Mouse (Mus musculus) midbrain, embryonic 10.5 days (tissue): ENCODE measurements around the gene Ctse. TPM values are rescaled to one million over a fixed set of nuclear protein-coding genes. Genes with fewer than 3 reads are reported as not detected.
"Not testable (repeated sequence)": the region's sequence is repeated elsewhere in the genome, so short reads cannot be mapped to it uniquely, and the experiment has no call there.

Experiments used
- DNase-seq: peaks from one replicate; pipeline ENCODE4 v3.0.0-alpha.2; 2017; ENCODE audit warnings: low spot score
- H3K27ac ChIP-seq: fragments of 300-500 bp; sonication (generic); replicated peaks from 2 replicates; pipeline ENCODE4 v1.5.1; 2016; ENCODE audit warnings: mild to moderate bottlenecking
- H3K27me3 ChIP-seq: fragments of 300-500 bp; sonication (generic); 2 replicates; pipeline ENCODE4 v1.6.1; 2016; ENCODE audit warnings: low read depth, mild to moderate bottlenecking; ENCODE audit not compliant: poor library complexity, severe bottlenecking
- H3K36me3 ChIP-seq: fragments of 300-500 bp; sonication (generic); 2 replicates; pipeline ENCODE4 v1.6.1; 2016; ENCODE audit warnings: mild to moderate bottlenecking, moderate library complexity
- H3K4me1 ChIP-seq: fragments of 300-500 bp; sonication (generic); 2 replicates; pipeline ENCODE4 v1.6.1; 2016
- H3K4me3 ChIP-seq: fragments of 300-500 bp; sonication (generic); 2 replicates; pipeline ENCODE4 v1.5.1; 2016; ENCODE audit warnings: mild to moderate bottlenecking, moderate library complexity
- H3K9me3 ChIP-seq: fragments of 300-500 bp; sonication (generic); replicated peaks from 2 replicates; pipeline ENCODE4 v1.6.1; 2016; ENCODE audit warnings: mild to moderate bottlenecking
- WGBS: fragments of 180-500 bp; shearing (Covaris S2); methylation state at CpG from one replicate; pipeline ENCODE4 v1.1.7; 2016; 5-methylcytosine and 5-hydroxymethylcytosine counted together
- polyA plus RNA-seq: library from polyadenylated mRNA; unstranded; fragments of >200 nt; fragmentation: Nextera tagmentation; extraction: Ambion mirVana; gene quantifications from 2 replicates; pipeline ENCODE4 v1.2.1, GENCODE M21; 2016

The Ctse gene
- polyA plus RNA-seq, 1 experiment from 2014 or later = not detected

- Histone ChIP-seq H3K9me3 (no peaks in the 10 kb centered on the region; the same call in 1 of the 2 replicates), H3K4me1 (peaks cover 4% of the 10 kb centered on the region), H3K36me3 (no peaks in the 10 kb centered on the region), H3K27me3 (no peaks in the 10 kb centered on the region), H3K27ac (no peak overlapping the region), H3K4me3 (no peak overlapping the region)
- no peak for DNase-seq
- 82% methylated on average over 3 of the region's 3 CpGs for WGBS
Measured at GRCm38 (mm10) chr1:131624175-131624835, 13.8 kb upstream of the Ctse start.

GRCm38 (mm10) chr1:131626200-131626599, 11.9 kb upstream of the Ctse start:
- DNase-seq = no peak
- Histone ChIP-seq H3K36me3 (no peaks in the 10 kb centered on the region), H3K4me1 (no peaks in the 10 kb centered on the region), H3K4me3 (no peak overlapping the region), H3K27ac (no peak overlapping the region), H3K9me3 (no peaks in the 10 kb centered on the region), H3K27me3 (no peaks in the 10 kb centered on the region)
- 88% methylated on average over 6 of the region's 6 CpGs for WGBS

- not testable (repeated sequence) for H3K9me3 ChIP-seq, H3K27me3 ChIP-seq, H3K4me1 ChIP-seq, DNase-seq, H3K4me3 ChIP-seq, H3K36me3 ChIP-seq, H3K27ac ChIP-seq
- WGBS = 94% methylated on average over 6 of the region's 6 CpGs
Measured at GRCm38 (mm10) chr1:131632216-131632615, 5.9 kb upstream of the Ctse start.

GRCm38 (mm10) chr1:131634495-131634894, 3.6 kb upstream of the Ctse start:
- Histone ChIP-seq H3K36me3 (no peaks in the 10 kb centered on the region), H3K4me3 (no peak overlapping the region), H3K4me1 (no peaks in the 10 kb centered on the region), H3K27ac (no peak overlapping the region), H3K27me3 (no peaks in the 10 kb centered on the region), H3K9me3 (no peaks in the 10 kb centered on the region)
- DNase-seq = no peak

GRCm38 (mm10) chr1:131638541-131639421, 675 bp downstream of the Ctse start:
- WGBS = 93% methylated on average over 9 of the region's 9 CpGs
- Histone ChIP-seq H3K27me3 (no peaks in the 10 kb centered on the region), H3K27ac (no peak overlapping the region), H3K4me1 (no peaks in the 10 kb centered on the region), H3K4me3 (no peak overlapping the region), H3K36me3 (no peaks in the 10 kb centered on the region), H3K9me3 (no peaks in the 10 kb centered on the region)
- DNase-seq = no peak

- Histone ChIP-seq H3K27ac (no peak overlapping the region), H3K36me3 (no peaks in the 10 kb centered on the region), H3K27me3 (no peaks in the 10 kb centered on the region), H3K4me1 (no peaks in the 10 kb centered on the region), H3K4me3 (no peak overlapping the region), H3K9me3 (no peaks in the 10 kb centered on the region)
- no peak for DNase-seq
- 87% methylated on average over 4 of the region's 4 CpGs for WGBS
Measured at GRCm38 (mm10) chr1:131640062-131640461, 2.0 kb downstream of the Ctse start.

GRCm38 (mm10) chr1:131641565-131641964, 3.5 kb downstream of the Ctse start:
- DNase-seq = no peak
- Histone ChIP-seq H3K36me3 (no peaks in the 10 kb centered on the region), H3K4me3 (no peak overlapping the region), H3K4me1 (no peaks in the 10 kb centered on the region), H3K27ac (no peak overlapping the region), H3K9me3 (no peaks in the 10 kb centered on the region), H3K27me3 (no peaks in the 10 kb centered on the region)
- WGBS = 92% methylated on average over 13 of the region's 13 CpGs

- Histone ChIP-seq H3K27ac (no peak overlapping the region), H3K4me1 (no peaks in the 10 kb centered on the region), H3K36me3 (no peaks in the 10 kb centered on the region), H3K9me3 (no peaks in the 10 kb centered on the region), H3K27me3 (no peaks in the 10 kb centered on the region), H3K4me3 (no peak overlapping the region)
- WGBS = 95% methylated on average over 2 of the region's 2 CpGs
- no peak for DNase-seq
Measured at GRCm38 (mm10) chr1:131642251-131642650, 4.1 kb downstream of the Ctse start.

GRCm38 (mm10) chr1:131652670-131653443, 14.8 kb downstream of the Ctse start:
- WGBS = 86% methylated on average over 12 of the region's 12 CpGs
- H3K27me3 ChIP-seq = no peaks in the 10 kb centered on the region
- H3K36me3 ChIP-seq = no peaks in the 10 kb centered on the region
- no peak for DNase-seq
- peaks cover 9% of the 10 kb centered on the region for H3K4me1 ChIP-seq
- no peaks in the 10 kb centered on the region for H3K9me3 ChIP-seq
- H3K27ac ChIP-seq = no peak overlapping the region
- H3K4me3 ChIP-seq = no peak overlapping the region

GRCm38 (mm10) chr1:131655601-131656000, 17.5 kb downstream of the Ctse start:
- WGBS = 90% methylated on average over 6 of the region's 6 CpGs
- no peak for DNase-seq
- no peak overlapping the region for H3K4me3 ChIP-seq
- H3K36me3 ChIP-seq = no peaks in the 10 kb centered on the region
- H3K27me3 ChIP-seq = no peaks in the 10 kb centered on the region
- H3K9me3 ChIP-seq = no peaks in the 10 kb centered on the region
- H3K4me1 ChIP-seq = peaks cover 10% of the 10 kb centered on the region
- no peak overlapping the region for H3K27ac ChIP-seq

GRCm38 (mm10) chr1:131657945-131658354, 19.8 kb downstream of the Ctse start:
- Histone ChIP-seq H3K36me3 (no peaks in the 10 kb centered on the region), H3K9me3 (no peaks in the 10 kb centered on the region), H3K4me1 (peaks cover 10% of the 10 kb centered on the region), H3K27me3 (no peaks in the 10 kb centered on the region; the same call in 1 of the 2 replicates), H3K27ac (peak overlapping the region; percentile 85), H3K4me3 (peak overlapping the region; percentile 46)
- 0% methylated on average over 11 of the region's 11 CpGs for WGBS
- peak; percentile 91 for DNase-seq

GRCm38 (mm10) chr1:131659512-131660085, 21.5 kb downstream of the Ctse start:
- Histone ChIP-seq H3K9me3 (no peaks in the 10 kb centered on the region), H3K4me1 (peaks cover 10% of the 10 kb centered on the region), H3K4me3 (no peak overlapping the region), H3K27ac (no peak overlapping the region), H3K27me3 (no peaks in the 10 kb centered on the region; the same call in 1 of the 2 replicates), H3K36me3 (no peaks in the 10 kb centered on the region)
- WGBS = 80% methylated on average over 5 of the region's 5 CpGs
- no peak for DNase-seq
